Mouse (Mus musculus) megakaryocyte progenitor cell, adult 5-6 weeks (primary cell): ENCODE results near the gene Set. TPM values are rescaled to one million over a fixed set of nuclear protein-coding genes. Genes with fewer than 3 reads are reported as not detected.
"Not testable (repeated sequence)": the region's sequence is repeated elsewhere in the genome, so short reads cannot be mapped to it uniquely, and the experiment has no call there.

Experiments
- ATAC-seq: replicated peaks from 2 replicates; pipeline ENCODE4 v1.8.0; 2016; ENCODE audit warnings: mild to moderate bottlenecking, moderate TSS enrichment, inconsistent platforms; ENCODE audit not compliant: poor library complexity
- total RNA-seq, 2 experiments: library from RNA; stranded (forward) in 1 of 2; stranded (reverse) in 1 of 2; fragments of 157-497, 149-512 nt in 1 of 2; fragments of 200-1000 nt in 1 of 2; gene quantifications; 2 replicates each; pipeline versions ENCODE4 v1.2.3 to v1.2.4; 2015 to 2017

The Set gene
- 465 and 470 TPM in 2 replicates for total RNA-seq (2015)
- total RNA-seq (2017) = 1,489 and 2,093 TPM in 2 replicates

DNA sequence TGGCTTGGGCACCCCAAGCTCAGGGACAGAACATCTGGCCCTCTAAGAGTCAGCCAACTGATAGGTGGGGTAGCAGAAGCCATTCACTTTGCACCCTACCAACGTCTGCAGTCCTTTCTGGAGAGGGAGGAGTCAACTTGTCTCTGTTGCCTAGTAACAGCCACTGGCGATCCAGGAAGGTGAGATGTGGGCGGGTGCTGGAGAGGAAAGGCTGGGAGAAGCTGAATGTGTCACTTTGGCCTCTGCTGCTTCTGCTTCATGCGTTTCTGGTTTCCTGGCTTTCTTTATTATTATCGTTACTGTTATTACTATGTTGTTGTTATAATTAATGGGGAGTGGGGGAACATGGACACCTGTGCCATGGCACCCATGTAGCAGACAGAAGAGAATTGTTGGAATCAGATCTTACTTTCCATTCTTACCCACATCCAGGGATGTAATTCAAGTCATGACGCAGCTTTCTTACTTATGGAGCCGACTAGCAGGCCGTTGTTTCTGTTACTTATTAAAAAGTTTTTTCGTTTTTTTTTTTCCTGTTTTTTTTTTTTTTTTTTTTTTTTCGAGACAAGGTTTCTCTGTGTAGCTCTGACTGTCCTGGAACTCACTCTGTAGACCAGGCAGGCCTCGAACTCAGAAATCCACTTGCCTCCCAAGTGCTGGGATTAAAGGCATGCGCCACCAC, at the start of gene Set:
TSS of gene Set (plus strand) at position 156 of the 682 bp plus-strand sequence.
- peak; percentile 83 for ATAC-seq

DNA sequence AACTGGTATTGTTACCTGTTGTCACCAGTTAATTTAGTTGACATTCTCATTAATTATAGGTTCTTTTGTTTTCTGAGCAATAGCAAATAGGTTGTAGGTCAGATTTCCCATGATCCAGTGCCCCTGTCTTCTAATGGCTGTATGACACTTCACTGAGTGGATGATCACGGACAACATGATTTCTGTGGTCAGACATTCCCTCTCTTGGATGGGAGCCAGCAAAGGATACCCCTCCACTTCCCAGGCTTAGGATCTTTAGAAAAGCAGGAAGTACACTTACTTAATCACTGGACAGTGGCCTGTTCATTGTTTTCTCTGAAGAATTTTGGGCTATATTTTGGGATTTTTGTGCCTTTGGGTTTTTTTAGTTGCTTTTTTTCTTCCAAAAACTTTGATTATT, 48.1 kb upstream of the Set start:
- ATAC-seq = no peak

DNA sequence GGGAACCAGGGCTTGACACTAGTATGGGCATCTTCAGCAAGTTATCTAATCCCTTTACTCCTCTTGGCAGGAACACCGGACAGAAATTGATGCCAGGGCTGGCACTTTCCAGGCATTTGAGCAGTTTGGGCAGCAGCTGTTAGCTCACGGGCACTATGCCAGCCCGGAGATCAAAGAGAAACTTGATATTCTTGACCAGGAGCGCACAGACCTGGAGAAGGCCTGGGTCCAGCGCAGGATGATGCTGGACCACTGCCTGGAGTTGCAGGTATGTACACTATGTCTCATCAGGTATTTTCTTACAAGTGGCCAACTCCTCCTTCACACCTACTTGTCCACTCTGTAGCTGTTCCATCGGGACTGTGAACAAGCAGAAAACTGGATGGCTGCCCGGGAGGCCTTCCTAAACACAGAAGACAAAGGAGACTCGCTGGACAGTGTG, 46.3 kb upstream of the Set start:
- no peak for ATAC-seq

DNA sequence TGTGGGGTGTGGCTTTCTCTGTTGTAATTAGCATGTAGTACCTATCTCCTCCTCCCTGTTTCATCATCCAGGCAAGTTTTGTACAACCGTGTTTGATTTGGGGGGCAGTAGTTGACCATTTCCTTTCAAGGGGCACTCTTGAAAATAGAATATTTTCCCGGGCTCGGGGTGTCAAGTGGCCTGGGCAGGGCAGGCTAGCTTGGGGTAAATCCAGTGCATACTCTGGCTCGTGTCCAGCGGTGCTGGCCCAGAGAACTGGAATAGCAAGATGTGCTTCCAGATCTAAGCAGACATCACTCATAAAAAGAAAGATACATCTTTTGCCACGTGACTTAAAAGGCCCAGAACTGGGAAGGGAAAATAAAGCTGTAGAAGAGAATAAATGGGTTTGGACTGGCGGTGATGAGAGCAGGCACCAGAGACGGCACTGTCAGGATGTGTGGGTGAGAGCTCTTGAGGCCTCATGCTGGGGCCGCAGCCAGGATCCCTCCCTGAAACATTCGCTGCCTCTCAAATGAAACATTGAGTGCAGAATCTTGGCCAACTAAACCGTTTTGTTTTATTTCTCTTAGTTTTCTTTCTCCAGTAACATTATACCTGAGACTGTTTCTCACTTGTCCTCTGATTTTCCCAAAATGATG, 42.7 kb upstream of the Set start:
- no peak for ATAC-seq

DNA sequence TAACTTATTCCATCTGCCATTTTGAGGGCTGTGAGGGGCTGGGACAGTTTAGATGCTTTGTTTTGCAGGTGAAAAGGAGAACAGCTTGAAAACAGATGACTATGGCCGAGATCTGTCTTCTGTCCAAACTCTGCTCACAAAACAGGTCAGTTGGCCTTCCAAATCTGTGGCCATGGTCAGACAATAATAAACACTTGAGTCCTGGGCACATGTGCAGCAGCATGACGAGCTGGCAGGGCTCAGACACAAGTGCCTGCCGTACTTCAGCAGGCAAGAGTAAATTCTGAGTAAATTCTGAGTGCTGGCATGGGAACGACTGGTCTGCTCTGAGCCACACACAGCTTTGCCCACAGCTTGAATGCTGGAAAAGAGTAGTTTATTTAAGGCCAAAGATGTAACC, 31.7 kb upstream of the Set start:
- no peak for ATAC-seq

DNA sequence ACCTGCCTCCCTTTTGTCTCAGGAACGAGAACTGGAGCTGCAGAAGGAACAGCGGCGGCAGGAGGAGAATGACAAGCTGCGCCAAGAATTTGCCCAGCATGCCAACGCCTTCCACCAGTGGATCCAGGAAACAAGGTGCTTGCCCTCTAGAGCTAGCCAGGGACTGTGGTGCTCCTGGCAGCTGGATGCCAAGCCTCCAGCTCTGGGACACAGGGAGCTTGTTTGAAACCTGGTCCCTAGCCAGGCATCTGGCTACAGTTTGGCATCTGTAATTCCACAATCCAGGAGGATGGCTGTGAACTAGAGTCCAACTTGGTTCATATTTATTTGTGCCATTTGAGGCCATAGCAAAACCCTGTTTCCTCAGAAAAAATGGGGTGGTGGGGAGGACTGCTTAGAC, 30.2 kb upstream of the Set start:
- no peak for ATAC-seq

DNA sequence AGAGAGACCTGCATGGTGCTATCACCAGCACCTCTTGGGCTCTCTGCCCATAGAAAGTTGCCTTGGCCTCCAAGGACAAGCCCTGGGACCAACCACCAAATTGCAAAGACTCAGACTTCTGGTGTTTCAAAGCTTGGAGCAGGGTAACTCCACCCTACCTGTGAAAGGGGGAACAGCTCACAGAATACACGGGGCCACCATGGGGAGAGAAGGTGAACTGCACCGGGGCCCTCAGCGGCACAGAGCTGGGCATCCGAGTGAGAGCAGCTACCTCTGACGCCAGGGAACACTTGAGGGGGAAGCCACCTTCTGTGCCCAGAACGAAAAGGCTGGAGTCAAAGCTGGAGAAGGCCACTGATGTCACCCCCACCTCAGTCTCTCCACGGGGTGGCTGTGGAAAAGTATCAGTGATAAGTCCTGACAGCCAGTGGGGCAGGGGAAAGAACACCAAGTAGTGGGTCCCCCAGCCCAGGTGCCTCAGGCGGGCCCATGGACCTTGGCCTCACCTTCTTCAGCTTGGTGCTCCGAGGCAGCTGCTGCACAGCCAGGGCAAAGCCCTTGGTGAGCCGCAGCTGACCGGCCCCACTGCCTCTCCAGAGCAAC, 24.8 kb upstream of the Set start:
- ATAC-seq = peak; percentile 78

DNA sequence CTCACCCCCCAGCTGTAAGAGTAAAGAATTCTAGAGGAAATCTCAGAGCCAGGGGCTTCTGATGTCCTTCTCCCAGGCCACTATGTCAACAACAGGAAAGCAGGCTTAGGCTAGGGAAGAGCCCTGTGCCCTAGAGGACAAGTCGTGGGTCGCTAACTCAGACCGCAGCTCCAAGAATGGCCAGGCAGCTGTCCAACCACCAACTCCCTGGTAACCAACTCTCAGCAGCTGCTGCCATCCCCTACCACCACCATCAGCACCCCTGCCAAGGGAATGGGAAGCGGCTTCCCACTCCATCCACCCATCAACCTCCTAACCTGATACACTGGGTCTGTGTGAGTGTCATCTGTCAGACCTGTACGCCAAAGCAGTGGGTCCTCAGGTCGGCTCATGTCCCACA, 24.2 kb upstream of the Set start:
- ATAC-seq = no peak

DNA sequence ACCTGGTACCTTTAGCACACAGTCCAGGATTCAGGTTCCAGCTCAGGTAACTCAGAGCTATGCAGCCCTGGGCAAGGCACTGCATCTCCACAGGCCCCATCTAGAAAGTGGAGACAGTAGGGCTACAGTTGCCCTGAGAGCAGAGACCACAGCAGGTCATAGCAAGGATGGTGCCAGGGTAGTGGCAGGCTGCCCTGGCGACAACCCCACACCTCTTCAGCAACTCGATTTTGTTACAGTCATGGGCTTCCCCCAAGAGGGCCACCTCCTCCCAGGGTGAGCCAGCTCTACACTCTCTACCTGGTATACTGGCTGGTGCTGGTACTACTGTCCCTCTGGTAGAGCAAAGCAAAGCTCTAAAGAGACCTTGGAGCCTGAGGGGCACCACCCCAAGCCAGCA, 19.4 kb upstream of the Set start:
- no peak for ATAC-seq

DNA sequence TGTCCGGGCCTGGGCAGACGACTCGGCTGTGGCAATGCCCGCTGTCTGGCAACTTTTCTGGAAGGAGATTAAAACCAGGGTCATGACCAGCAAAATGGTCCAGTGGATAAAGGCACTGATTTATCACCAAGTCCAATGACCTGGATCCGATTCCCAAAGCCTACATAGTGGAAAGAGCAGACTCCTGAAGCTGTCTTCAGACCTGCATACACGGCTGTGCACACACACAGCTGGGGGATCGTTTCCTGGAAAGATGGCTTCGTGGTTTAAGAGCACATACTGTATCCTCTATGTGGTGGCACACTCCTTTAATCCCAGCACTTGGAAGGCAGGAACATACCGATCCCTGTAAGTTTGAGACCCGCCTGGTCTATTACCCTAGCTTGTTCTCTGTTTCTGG, 18.8 kb upstream of the Set start:
- no peak for ATAC-seq

DNA sequence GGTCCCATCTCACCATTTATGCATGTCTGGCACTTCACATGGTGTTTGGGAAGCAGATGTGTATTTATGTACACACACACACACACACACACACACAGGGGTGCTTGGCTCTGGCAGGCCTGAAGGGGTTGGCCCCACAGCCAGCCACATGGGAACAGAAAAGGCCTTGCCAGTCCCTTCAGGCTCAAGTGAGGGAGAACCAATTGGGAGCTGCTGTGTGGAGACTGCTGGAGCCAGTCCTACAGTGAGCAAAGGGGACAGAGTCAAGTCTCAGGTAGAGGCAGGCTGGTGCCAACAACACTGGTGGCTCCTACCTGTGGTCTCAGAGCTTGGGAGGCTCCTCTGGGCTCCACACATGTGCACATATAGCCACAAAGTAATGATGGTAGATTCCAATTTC, 17.5 kb upstream of the Set start:
- ATAC-seq = no peak

DNA sequence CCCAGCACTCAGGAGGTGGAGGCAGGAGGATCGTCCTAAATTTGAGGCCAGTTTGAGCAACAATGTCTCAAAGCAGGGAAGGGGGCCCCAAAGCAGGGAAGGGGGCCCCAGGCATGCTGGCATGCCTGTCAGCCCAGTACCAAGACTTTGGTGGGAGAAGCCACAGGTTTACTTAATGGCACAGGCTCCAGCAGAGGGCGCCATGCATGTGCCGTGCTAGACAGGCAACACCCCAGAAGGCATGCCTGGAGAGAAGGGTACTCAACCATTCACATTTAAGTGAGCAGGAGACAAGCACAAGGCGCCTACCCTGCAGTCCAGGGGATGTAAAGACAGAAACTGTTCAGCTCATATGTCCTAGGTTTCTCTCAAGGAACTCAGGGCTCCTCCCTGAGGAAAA, 14.7 kb upstream of the Set start:
- ATAC-seq = peak; percentile 88

DNA sequence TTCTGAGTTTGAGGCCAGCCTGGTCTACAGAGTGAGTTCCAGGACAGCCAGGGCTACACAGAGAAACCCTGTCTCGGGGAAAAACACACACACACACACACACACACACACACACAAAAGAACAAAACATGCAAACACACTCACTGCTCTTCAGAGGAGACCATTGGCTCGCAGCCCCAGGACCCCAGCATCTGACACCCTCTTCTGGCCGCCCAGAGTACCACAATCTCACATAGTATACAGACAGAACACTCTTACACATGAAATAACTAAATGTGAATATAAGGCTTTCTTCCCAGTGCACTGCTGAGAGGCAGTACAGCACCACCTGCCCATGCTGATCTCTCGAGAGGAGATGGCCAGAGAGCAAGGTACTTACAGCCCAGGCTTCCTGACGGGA, 12.6 kb upstream of the Set start:
- no peak for ATAC-seq

DNA sequence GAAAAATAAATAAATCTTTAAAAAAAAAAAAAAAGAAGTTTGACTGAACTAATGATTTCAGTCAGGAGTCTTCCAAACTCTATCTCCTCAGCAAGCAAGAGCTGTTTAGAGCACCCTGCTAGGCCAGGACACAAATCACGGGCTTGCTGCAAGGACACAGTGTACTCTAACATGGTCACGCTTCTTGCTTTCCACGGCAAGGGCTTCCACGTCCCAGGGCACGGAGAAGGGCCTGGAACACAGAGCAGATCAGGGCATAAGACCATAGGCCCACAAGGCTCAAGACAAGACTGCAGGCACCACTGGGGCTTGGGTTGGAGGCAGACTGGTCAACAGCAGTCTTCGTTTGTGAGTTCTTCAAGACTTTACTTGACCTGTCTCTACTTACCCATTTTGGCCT, 10.1 kb upstream of the Set start:
- no peak for ATAC-seq

DNA sequence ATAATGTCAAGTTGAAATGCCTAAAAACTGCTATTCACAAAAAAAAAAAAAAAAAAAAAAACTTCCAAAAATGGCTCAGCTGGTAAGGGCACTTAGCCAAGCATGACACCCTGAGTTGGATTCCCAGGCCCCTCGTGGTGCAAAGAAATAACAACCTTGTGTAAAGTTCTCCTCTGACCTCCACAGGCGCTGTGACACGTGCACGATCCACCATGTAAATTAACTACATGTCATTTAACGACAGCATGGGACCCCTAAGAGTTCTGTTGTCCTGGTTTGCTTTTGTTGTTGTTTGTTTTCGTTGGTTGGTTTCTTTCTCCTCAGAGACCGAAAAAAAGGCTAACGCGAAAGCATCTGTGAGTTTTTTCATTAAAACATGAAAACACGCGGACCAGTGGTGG, 9.1 kb upstream of the Set start:
- 0 out of 2 replicates have a peak, but pooled peaks have one; percentile 28 for ATAC-seq

DNA sequence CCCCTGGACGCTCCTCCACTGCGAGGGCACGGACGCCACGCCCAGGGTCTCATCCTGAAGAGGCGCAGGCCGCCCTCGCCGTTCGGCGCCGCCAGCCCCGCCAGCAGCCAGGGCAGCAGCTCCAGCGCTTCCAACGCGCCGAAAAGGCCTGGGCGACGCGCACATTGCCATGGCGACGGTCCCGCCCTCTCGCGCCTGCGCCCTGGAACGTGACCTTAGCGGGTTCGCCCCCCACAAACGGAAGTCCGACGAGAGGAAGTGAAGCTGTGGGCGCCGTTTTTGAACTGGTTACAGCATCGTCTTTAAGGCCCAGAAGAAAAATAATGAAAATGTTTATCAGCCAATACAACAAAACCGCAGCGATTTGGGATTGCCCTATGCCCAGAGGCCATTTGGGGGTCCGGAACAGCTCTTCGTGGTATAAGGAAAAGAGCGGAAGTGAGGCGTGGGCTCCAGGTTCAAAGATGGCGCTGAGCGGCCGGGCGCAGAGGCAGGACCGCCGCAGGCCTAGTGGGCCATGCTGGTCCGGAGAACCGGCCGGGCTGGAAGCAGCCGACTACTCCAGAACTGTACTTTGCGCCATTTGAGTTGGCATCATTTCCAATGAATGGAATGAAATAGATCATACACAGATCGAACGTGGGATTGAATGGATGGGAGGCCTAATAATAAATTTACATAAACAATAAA, 8.3 kb upstream of the Set start, which contains the start of gene Wdr34:
TSS of gene Wdr34 (minus strand) at position 183 of the 690 bp plus-strand sequence.
- peak; percentile 94 for ATAC-seq

DNA sequence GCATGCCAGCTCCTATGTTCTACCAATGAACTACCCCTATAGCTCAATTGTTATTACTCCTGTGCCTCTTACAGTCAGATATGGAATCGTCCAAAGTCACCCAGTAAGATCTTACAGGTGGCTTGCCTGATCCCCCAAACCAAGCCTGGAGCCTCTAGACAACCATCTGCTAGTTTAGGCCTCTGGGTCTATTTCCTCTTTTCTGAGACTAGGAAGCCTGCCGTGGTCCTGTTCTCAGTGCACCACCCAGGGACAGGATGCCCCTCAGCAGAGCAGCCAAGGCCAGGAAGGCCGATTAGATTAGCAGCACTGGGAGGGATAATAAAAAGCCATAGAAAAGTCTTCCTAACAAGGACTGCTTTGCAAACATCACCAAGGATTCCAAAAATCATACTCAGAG, 7.3 kb upstream of the Set start:
- ATAC-seq = no peak

DNA sequence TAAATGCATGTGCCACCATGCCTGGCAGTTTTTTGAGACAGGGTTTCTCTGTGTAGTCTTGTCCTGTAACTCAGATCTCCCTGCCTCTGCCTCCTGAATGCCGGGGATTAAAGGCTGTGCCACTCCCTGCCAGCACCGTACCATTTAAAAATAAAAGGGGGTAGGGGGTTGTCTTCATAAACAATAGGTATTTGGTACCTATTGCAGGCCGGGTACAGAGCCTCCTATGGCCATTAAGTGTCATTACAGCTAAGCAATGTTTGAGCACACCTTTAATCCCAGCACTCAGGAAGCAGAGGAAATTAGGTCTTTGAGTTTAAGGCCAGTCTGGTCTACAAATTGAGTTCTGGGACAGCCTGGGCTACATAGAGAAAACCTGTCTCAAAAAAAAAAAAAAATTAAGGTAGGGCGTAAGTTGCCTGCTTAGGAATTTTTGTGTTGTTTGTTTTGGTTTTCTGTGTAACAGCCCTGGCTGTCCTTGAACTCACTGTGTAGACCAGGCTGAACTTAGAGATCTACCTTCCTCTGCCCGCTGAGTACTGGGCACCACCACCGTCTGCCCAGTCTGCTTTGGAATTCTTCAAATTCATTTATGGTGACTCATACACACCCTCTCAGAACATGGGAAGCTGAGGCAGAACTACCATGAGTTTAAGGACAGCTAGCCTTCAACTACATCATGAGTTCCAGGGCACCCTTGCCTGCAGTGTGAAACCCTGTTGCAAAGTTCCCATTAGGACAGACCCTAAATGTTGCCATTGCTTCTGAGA, 5.0 kb upstream of the Set start:
- 0 out of 2 replicates have a peak, but pooled peaks have one; percentile 20 for ATAC-seq

DNA sequence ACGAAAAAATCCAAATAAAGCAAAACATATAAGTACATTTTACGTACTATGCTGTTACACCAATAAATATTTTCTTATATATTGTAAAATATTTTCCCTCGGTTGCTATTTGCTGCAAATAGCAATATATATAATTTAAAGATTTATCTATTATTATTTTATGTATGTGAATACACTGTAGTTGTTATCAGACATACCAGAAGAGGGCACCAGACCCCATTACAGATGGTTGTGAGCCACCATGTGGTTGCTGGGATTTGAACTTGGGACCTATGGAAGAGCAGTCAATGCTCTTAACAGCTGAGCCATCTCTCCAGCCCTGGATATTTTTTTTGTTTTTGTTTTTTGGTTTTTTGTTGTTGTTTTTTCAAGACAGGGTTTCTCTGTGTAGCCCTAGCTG, 1.9 kb upstream of the Set start:
- ATAC-seq = not testable (repeated sequence)

DNA sequence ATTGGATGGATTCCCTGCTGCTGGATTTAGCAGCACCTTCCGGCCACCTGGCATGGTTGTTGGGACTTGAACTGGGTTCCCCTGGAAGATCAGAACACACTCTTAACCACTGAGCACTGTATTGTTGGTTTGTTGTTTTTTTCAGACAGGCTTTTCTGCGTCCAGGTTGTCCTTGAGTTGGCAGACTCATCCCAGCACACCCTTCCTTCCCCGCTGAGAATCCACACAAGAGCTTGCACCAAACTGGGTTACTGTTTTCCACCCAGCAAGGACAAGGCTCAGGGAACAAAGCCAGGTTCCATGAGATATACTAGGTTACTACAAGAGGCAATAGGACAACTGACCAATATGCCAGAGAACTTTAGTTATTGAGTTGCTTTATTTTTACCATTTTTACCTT, 442 bp upstream of the Set start:
- ATAC-seq = no peak

DNA sequence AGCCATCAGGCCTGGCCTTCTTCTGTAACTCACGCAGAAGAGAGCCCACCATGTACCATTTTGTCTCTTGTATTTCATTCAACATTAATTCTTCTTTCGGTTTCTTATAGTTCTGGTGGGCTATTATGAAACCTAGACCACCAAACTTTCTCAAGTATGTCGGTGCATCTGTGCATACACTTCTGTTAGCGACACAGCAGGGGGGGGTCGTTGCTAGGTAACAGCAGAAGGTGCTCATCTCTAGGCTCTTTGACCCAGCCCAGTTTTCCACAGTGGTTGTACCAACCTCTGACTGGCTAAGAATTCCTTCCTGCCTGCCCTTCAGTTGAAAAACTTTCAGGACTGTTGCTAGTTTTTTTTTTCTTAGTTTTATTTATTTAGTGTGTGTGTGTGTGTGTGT, 1.2 kb downstream of the Set start:
- ATAC-seq = no peak
